Mouse (Mus musculus) heart, postnatal 25 days (tissue): ENCODE data around the gene Ccdc180. TPM values are rescaled to one million over a fixed set of nuclear protein-coding genes. Genes with fewer than 3 reads are reported as not detected.

ENCODE experiments used
- DNase-seq: peaks from one replicate; pipeline ENCODE4 v3.0.0; 2022; ENCODE audit warnings: low spot score
- intact Hi-C: fragments of 180-260 bp; cut with DNase I; formaldehyde crosslinking; loops from one replicate; pipeline ENCODE4 v1.15.1; 2025
- total RNA-seq, 2 experiments: library from RNA; stranded (reverse); gene quantifications; 2 replicates each; pipeline ENCODE4 v1.2.3; 2021

The Ccdc180 gene
- total RNA-seq = not detected

- intact Hi-C loops = no loop called here
- no peak for DNase-seq
Measured at GRCm38 (mm10) chr4:45890066-45890761, at the start of gene Ccdc180. Ccdc180 (plus strand) TSS chr4:45890303.

DNA sequence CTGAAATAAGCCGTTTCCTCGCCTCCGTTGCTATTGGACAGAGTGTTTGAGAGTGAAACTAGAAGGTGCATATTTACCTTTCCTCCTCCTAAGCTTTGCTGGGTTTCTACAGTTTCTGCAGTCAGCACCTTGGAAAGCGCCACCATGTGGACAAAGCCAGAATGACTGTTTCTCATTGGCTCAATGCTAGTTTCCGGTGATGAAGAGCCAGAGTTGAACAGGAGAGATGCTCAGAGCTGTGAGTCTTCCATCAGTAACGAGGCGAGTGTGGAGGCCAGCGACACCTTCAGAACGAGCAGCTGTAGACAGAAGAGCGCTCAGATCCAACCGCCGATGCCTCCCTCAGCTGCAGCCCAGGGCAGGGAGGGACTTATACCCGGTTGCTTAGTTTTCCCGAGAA is 45.7 kb upstream of the Ccdc180 start:
- intact Hi-C loops = no loop called here
- no peak for DNase-seq

GRCm38 (mm10) chr4:45846263-45846662 is 43.8 kb upstream of the Ccdc180 start:
- intact Hi-C loops = no loop called here
- DNase-seq = no peak

GRCm38 (mm10) chr4:45848109-45848824 is 41.8 kb upstream of the Ccdc180 start, which contains the start of gene Stra6l:
Stra6l (plus strand) TSS chr4:45848664.
- intact Hi-C loops = no loop called here
- DNase-seq = no peak

DNA sequence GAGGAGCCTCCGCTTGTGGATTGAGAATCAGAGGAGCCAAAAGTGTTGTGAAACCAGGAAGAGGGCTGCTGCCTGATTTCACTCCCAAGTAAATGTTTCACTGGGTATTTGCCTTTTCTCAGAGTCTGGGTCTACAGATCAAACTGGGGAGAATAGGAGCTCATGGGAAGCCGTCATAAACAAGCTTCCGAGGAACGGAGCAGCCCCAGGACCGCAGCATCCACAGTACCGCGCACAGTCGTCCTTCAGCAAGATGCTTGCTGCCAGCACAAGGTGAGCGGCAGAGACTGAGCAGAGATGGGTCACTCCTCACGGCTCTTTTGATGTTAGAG is 41.3 kb upstream of the Ccdc180 start:
- intact Hi-C loops = no loop called here
- no peak for DNase-seq

GRCm38 (mm10) chr4:45849419-45849818 is 40.7 kb upstream of the Ccdc180 start:
- intact Hi-C loops = no loop called here
- no peak for DNase-seq

- no peak for DNase-seq
- intact Hi-C loops = loop anchor here (5.0 kb wide), 2 partner anchors 64 to 754 kb away; no protein-coding TSS in a partner anchor
Measured at GRCm38 (mm10) chr4:45851640-45852051, 38.5 kb upstream of the Ccdc180 start.

DNA sequence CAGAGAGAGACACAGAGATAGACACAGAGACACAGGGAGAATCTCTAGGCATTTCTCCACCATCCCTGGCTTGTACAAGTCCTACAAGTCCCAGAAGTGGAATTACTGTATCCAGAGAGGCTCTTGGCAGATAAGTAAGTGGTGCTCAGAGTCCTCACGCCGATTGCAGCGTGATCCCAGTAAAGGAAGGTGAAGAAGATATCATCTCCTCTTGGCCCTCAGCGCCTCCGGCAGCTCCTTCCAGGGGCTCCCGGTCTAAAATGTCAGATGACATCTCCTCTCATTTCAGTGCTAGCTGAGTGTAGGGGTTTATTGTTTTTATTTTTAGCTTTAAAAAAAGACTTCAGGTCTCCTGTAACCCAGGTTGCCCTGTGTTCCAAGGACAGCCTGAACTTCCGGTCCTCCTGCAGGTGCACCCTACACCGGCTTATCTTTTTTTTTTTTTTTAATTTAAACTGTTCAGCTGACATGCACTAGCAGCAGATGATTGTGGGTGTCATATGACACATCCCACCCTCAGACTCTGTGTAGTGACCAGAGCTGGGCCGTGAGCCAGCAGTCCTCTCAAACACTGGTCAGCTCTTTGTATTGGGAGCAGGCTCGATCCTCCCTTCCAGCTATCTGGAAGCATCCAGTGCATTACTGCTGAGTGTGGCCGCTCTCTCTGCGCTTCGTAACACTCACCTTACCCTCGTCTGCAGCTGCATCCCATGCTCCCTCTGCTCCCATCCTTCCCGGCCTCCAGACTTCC is 36.4 kb upstream of the Ccdc180 start:
- intact Hi-C loops = loop anchor here (5.0 kb wide), 2 partner anchors 66 to 756 kb away; no protein-coding TSS in a partner anchor
- no peak for DNase-seq

- peak; percentile 13 for DNase-seq
- intact Hi-C loops = loop anchor here (1.0 to 5.0 kb wide), 2 partner anchors 437 to 569 kb away; no protein-coding TSS in a partner anchor
Measured at GRCm38 (mm10) chr4:45855803-45856424, 34.2 kb upstream of the Ccdc180 start.

- no peak for DNase-seq
- intact Hi-C loops = no loop called here
Measured at GRCm38 (mm10) chr4:45861160-45861559, 28.9 kb upstream of the Ccdc180 start.

- no peak for DNase-seq
- intact Hi-C loops = no loop called here
Measured at GRCm38 (mm10) chr4:45867416-45867815, 22.7 kb upstream of the Ccdc180 start.

- no peak for DNase-seq
- intact Hi-C loops = no loop called here
Measured at GRCm38 (mm10) chr4:45869021-45869815, 20.9 kb upstream of the Ccdc180 start.

GRCm38 (mm10) chr4:45872147-45872546 is 18.0 kb upstream of the Ccdc180 start:
- intact Hi-C loops = no loop called here
- DNase-seq = no peak

GRCm38 (mm10) chr4:45878929-45879328 is 11.2 kb upstream of the Ccdc180 start:
- DNase-seq = no peak
- intact Hi-C loops = no loop called here

- no peak for DNase-seq
- intact Hi-C loops = no loop called here
Measured at GRCm38 (mm10) chr4:45882521-45882920, 7.6 kb upstream of the Ccdc180 start.

DNA sequence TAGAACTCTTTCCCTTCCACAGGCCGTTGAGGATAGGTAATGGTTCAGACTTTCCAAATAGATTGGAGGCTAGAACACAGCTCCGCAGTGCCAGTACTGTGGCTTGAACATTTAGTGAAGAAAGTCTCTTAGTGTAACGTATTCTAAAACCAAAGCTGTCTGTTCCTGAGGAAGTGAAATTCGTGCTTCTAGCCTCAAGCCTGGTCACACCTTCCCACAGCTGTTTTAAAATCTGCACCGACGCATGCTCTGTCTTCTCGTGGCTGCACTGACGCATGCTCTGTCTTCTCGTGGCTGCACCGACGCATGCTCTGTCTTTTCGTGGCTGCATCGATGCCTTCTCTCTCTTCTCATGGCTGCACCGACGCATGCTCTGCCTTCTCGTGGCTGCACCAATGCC is 6.9 kb upstream of the Ccdc180 start:
- intact Hi-C loops = no loop called here
- DNase-seq = no peak

- intact Hi-C loops = no loop called here
- DNase-seq = no peak
Measured at GRCm38 (mm10) chr4:45889487-45889886, 616 bp upstream of the Ccdc180 start.

DNA sequence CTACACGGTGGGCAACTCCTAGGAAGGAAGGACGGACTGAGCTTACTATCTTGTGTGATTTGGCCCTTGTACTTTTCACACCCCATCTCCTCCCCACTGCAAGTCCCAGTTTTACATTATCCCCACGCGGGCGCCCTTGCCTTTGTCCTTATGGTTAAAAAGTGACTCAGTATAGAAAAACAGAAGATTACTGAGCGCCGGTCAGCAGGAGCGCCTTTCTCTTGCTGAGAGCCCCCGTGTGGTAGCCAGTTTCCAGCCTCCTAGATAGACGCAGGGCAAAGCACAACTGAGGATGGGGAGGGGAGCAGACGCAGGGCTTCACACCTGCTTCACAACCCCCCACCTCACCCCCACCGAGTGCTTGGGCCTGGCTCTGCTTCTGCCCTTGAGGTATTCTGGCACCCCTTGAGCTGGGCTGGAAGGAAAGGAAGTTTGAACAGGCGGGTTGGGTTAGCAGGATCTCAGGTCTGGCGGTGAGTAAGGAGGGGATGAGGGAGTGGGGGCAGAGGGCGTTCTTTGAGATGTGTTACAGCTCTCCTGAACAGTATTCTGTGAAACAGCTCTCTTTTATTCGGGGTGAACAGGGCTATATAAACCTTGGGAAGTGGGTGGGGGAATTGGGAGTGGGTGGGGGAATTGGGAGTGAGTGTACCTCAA is 6.5 kb downstream of the Ccdc180 start:
- DNase-seq = no peak
- intact Hi-C loops = no loop called here

DNA sequence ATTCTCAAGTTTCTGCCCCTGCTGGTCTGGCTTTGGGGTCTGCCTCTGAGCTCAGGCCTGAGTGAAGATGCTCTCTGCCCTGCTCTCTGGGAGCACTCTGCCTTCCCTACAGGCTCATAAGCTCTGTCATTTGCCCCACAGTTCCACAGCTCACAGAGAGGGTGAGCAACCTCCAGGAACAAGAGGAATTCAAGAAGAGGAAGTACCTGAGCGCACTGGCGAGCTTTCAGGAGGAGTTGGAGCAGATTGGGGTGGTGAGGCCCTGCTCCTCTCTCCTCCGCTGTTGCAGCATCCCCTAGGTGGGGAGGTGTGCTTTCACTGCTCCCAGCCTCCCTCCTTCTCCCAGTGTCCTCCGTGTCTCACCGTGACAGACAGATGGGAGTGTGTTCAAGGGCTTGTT is 8.3 kb downstream of the Ccdc180 start:
- intact Hi-C loops = no loop called here
- no peak for DNase-seq
